Mouse (Mus musculus): ENCODE data around the gene Etl4.
"Not testable (repeated sequence)": the region's sequence is repeated elsewhere in the genome, so short reads cannot be mapped to it uniquely, and the experiment has no call there.

Etl4 gene

DNA sequence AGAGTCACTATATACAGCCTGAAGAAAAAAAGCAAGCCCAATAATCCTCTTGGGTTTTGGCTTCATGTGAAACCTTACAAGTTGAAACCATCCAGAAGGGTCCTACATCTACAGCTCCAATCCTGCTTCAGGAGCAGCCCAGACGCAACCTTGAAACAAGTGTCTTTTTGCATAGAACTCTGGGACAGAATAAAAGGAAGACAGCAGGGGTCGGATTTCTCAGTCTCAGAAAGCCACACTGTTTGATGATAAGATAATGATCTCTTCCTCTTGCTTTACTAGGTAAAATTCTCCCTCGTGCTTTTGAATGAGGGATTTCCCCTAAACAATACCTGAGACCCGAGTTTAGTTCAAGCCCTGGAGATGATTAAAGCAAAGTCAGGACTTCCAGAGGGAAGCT lies 385.0 kb downstream of the Etl4 start:
- no peak for DNase-seq (ENCODE audit: low spot score in 2 of 2)

DNA sequence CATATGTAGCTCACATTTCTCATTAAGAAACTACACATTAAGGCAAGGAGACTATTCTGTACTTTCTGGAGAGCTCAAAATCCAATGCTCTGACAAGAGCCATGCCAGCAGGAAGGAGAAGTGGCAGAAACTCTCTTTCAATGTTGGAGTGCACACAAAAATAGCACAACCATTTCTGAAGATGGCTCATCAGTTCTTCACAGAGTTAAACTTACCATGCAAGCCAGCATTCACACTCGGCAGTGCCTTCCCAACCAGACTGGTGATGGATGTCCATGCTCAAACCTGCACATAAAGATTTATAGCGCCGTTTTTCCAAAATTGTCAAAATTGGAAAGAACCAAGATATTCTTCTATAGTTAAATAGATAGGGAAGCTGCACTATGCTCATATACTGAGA lies 392.9 kb downstream of the Etl4 start:
- no peak for DNase-seq (ENCODE audit: low spot score in 2 of 2)

GRCm38 (mm10) chr2:20324954-20325353 lies 415.4 kb downstream of the Etl4 start:
- no peak for DNase-seq (ENCODE audit: low spot score in 2 of 2)

DNA sequence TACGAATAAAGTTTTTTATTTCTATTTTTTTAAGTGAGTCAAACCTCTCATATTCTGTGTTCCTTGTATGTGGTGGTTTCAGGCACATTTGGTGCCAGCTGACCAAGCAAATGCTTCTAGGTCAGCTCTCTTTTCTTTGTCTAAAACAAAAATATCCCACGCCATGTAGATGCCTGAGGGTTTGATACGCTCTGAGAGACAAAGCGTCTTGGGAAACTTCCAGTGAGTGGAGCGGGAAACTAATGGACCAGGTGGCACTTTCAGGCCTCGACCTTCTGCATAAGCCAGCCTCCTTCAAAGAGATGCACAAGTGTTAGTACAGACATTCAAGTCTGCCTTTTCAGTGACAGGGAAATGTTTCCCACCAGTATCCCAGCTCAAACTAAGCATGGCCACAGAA lies 426.6 kb downstream of the Etl4 start:
- DNase-seq (ENCODE audit: low spot score in 2 of 2): no peak

GRCm38 (mm10) chr2:20339016-20339734 lies 429.6 kb downstream of the Etl4 start:
- DNase-seq (ENCODE audit: low spot score in 2 of 2): no peak

DNA sequence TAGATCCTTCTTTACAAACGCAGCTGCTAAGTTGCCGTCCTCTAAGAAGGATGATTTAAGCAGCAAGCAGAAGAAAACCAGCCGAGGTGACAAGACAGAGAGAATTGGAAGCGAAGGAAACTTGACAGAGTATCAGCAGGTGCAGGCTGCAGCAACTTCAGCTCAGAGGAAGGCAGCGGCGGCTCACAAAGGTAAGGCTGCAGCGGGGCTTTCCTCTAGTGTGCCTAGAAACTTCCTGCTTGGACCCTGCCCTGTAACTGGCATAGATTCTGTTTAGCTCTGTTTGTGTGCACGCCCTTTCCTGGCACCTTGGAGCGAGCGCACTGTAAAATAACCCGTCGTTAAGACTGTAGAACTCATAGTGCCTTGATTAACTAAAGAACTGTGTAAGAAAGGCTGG lies 430.3 kb downstream of the Etl4 start:
- no peak for DNase-seq (ENCODE audit: low spot score in 2 of 2)

- no peak for DNase-seq (ENCODE audit: low spot score in 2 of 2)
Measured at GRCm38 (mm10) chr2:20346873-20347272, 437.3 kb downstream of the Etl4 start.

- DNase-seq (ENCODE audit: low spot score in 2 of 2): no peak
Measured at GRCm38 (mm10) chr2:20349268-20349667, 439.7 kb downstream of the Etl4 start.

DNA sequence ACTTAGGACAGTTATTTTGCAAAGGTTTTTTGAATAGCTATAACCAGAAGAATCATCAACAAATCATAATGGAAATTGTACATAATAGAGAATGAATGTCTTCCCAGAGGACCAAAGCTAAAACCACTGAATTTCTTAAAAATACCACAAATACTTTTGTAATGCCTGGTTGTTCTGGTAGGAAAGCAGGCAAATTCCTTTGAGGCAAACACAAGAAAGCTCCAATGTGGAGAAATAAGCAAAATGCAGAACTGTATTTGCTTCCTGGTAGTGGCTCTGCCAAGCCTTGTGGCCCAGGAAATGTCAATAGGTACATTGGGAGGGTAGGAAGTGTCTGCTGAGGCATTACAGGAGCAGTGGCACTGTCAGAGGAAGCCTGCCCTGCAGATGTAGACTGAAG lies 443.2 kb downstream of the Etl4 start:
- DNase-seq (ENCODE audit: low spot score in 2 of 2): no peak

DNA sequence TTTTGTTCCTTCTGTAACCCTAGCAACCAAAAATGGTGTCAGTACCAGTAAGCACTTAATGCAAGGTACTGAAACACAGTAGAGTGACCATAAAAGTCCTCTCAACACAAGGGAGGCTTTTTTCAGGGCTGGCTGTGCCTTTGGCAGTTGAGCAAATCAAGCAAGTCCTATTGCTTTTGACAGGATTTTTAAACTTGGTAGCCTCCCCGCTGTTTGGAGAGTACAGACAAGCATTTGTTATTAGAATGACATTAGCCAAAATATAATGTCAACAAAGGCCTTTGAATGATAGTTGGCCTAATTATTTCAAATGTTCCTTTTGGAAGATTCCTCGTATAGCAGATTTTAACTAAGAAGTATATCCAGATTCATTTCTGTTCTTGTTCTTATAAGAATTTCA lies 467.4 kb downstream of the Etl4 start:
- no peak for DNase-seq (ENCODE audit: low spot score in 2 of 2)

DNA sequence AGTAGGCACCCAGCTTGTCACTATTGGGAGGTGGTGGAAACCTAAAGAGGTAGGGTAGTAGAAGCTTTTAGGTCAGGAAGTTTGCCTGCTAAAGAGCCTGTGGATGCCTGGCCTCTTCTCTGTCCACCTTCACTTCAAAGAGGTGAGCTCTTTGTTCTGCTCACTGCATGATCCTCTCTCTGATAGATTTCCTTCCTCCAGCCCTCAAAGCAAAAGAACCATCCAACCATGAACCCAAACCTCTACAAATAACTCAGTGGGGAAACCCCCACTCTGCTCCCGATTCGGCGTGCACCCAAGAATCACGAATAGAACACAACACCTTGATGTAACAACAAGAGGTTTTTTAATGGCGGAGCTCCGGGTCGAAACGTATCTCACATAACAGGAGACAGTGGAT lies 471.3 kb downstream of the Etl4 start:
- not testable (repeated sequence) for DNase-seq (ENCODE audit: low spot score in 2 of 2)

- DNase-seq (ENCODE audit: low spot score in 2 of 2): no peak
Measured at GRCm38 (mm10) chr2:20394083-20394482, 484.5 kb downstream of the Etl4 start.

DNA sequence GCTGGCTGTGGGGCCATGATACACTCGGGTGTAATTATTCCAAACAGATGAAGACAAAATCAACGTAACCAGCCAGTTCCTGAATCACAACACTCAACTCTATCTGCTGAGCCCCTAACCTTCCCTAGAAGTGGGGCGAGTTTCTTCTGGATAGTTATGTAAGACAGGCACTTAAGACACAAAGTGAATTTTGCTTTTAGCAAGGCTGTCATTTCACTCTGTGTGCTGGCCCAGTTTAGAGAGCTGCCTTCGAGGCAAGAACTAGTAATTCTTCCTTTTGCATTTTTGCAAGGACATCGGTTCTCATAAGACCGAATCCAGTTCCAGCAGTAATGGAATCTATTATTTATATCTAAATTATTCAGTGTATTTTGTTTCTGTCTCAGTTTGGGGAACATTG lies 487.4 kb downstream of the Etl4 start:
- no peak for DNase-seq (ENCODE audit: low spot score in 2 of 2)

GRCm38 (mm10) chr2:20400556-20400955 lies 491.0 kb downstream of the Etl4 start:
- DNase-seq (ENCODE audit: low spot score in 2 of 2): no peak

DNA sequence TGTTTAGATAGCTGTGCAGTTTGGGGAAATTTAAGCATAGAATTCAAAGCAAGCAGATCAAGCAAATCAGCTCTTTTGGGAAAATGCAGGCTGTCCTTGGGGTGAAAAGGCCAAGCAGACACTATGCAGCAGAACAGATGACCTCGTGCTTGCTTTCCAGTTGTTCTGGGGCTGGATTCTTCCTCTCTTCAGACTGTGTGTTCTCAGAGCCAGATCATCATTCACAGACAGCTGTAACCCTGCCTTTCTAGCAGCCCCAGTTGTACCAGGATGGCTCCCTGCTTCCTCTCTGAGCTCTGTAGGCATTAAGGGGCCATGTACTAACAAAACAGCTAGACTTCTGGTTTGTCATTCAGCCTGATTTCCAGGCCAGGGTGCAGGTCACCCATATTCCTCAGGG lies 494.8 kb downstream of the Etl4 start:
- no peak for DNase-seq (ENCODE audit: low spot score in 2 of 2)

- DNase-seq (ENCODE audit: low spot score in 2 of 2): no peak
Measured at GRCm38 (mm10) chr2:20407101-20407500, 497.5 kb downstream of the Etl4 start.

- DNase-seq (ENCODE audit: low spot score in 2 of 2): no peak
Measured at GRCm38 (mm10) chr2:20414856-20415255, 505.3 kb downstream of the Etl4 start.

GRCm38 (mm10) chr2:20416934-20417614 lies 507.5 kb downstream of the Etl4 start:
- DNase-seq (ENCODE audit: low spot score in 2 of 2): no peak

GRCm38 (mm10) chr2:20417998-20418397 lies 508.4 kb downstream of the Etl4 start:
- DNase-seq (ENCODE audit: low spot score in 2 of 2): no peak

DNA sequence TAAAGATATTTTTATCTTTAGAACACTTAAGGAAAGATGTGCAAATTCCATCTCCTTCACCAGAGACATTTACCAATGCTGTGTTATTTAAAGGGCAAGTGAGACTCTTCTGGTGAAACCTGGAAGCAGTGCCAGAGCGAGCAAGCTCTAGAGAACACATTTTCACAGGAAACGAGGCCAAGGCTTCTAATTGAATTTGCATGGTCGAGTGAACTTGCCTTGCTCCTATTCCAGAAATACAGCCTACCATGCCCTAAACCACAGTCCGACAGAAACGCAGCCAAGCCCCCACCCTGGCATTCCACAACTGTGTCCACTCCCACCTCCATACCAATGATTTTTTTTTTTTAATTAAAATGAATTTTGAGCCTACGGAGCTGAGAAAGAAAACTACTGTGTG lies 510.4 kb downstream of the Etl4 start:
- DNase-seq (ENCODE audit: low spot score in 2 of 2): no peak

- DNase-seq (ENCODE audit: low spot score in 2 of 2): no peak
Measured at GRCm38 (mm10) chr2:20422275-20422674, 512.7 kb downstream of the Etl4 start.

- no peak for DNase-seq (ENCODE audit: low spot score in 2 of 2)
Measured at GRCm38 (mm10) chr2:20433656-20434055, 524.1 kb downstream of the Etl4 start.

- no peak for DNase-seq (ENCODE audit: low spot score in 2 of 2)
Measured at GRCm38 (mm10) chr2:20435530-20435929, 526.0 kb downstream of the Etl4 start.

DNA sequence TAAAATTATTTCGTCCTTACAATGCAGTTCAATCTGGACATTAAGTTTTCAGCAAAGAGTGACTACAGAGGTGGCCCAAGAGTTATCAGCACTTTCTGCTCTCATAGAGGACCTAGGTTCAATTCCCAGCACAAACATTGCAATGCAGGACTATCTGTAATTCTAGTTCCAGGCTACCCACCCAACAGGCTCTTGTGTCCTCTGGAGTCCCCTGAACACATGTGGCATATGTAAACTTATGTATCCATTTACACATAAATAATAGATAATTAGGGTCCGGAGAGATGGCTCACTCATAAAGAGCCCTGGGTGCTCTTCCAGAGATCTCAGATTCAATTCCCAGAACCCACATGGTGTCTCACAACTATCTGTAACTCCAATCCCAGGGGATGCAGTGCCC lies 533.2 kb downstream of the Etl4 start:
- no peak for DNase-seq (ENCODE audit: low spot score in 2 of 2)
